Mouse (Mus musculus) right cerebral cortex, adult 2 months (tissue): ENCODE measurements around the gene 3110009E18Rik.

Source experiments
- DNase-seq, 2 experiments: peaks; one replicate each; pipeline ENCODE4 v3.0.0; 2021 to 2022; ENCODE audit warnings: low spot score in 2 of 2

3110009E18Rik gene

GRCm38 (mm10) chr1:120142551-120142950 is 21.6 kb downstream of the 3110009E18Rik start:
- DNase-seq, result no peak

GRCm38 (mm10) chr1:120145527-120146216 is 24.7 kb downstream of the 3110009E18Rik start:
- DNase-seq, result no peak

- peak in 1 of 2 experiments; percentile 21 for DNase-seq
Observed at GRCm38 (mm10) chr1:120146994-120147393, 26.0 kb downstream of the 3110009E18Rik start.

GRCm38 (mm10) chr1:120154232-120154631 is 33.2 kb downstream of the 3110009E18Rik start:
- peak; percentile 27 to 52 for DNase-seq

- peak; percentile 34 to 49 for DNase-seq
Observed at GRCm38 (mm10) chr1:120155325-120155724, 34.3 kb downstream of the 3110009E18Rik start.

GRCm38 (mm10) chr1:120158474-120159127 is 37.6 kb downstream of the 3110009E18Rik start:
- no peak for DNase-seq

- DNase-seq, result no peak
Observed at GRCm38 (mm10) chr1:120161502-120161901, 40.5 kb downstream of the 3110009E18Rik start.

GRCm38 (mm10) chr1:120162616-120163015 is 41.6 kb downstream of the 3110009E18Rik start:
- no peak for DNase-seq

- no peak for DNase-seq
Observed at GRCm38 (mm10) chr1:120168016-120168415, 47.0 kb downstream of the 3110009E18Rik start.

GRCm38 (mm10) chr1:120168674-120169073 is 47.7 kb downstream of the 3110009E18Rik start:
- no peak for DNase-seq

- DNase-seq, result no peak
Observed at GRCm38 (mm10) chr1:120170307-120170706, 49.3 kb downstream of the 3110009E18Rik start.

- DNase-seq, result peak; percentile 66 to 72
Observed at GRCm38 (mm10) chr1:120171819-120172521, 51.0 kb downstream of the 3110009E18Rik start.

- DNase-seq, result no peak
Observed at GRCm38 (mm10) chr1:120174991-120175390, 54.0 kb downstream of the 3110009E18Rik start.

- DNase-seq, result no peak
Observed at GRCm38 (mm10) chr1:120176313-120176712, 55.3 kb downstream of the 3110009E18Rik start.

GRCm38 (mm10) chr1:120177141-120177540 is 56.2 kb downstream of the 3110009E18Rik start:
- no peak for DNase-seq

- no peak for DNase-seq
Observed at GRCm38 (mm10) chr1:120186204-120186603, 65.2 kb downstream of the 3110009E18Rik start.

GRCm38 (mm10) chr1:120186655-120187054 is 65.7 kb downstream of the 3110009E18Rik start:
- DNase-seq, result no peak

GRCm38 (mm10) chr1:120187059-120187458 is 66.1 kb downstream of the 3110009E18Rik start:
- DNase-seq, result no peak

GRCm38 (mm10) chr1:120189206-120189605 is 68.2 kb downstream of the 3110009E18Rik start:
- peak in 1 of 2 experiments; percentile 20 for DNase-seq

GRCm38 (mm10) chr1:120190300-120190699 is 69.3 kb downstream of the 3110009E18Rik start:
- no peak for DNase-seq

GRCm38 (mm10) chr1:120190946-120191345 is 70.0 kb downstream of the 3110009E18Rik start:
- DNase-seq, result peak; percentile 30 to 35

- no peak for DNase-seq
Observed at GRCm38 (mm10) chr1:120192321-120192720, 71.3 kb downstream of the 3110009E18Rik start.
